Mouse (Mus musculus) liver, adult 2 months (tissue): ENCODE measurements around the gene Dnaja2.

Experiments
- CTCF ChIP-seq: fragments of 200-500 bp; IDR thresholded peaks from 2 replicates; pipeline ENCODE4 v1.5.1; 2011; ENCODE audit warnings: low read depth, low read length, control low read depth
- POLR2A ChIP-seq: fragments of 200-500 bp; IDR thresholded peaks from 2 replicates; pipeline ENCODE4 v1.6.1; 2011; ENCODE audit warnings: low read length, control low read depth; ENCODE audit not compliant: insufficient read depth; ENCODE audit errors: extremely low read depth

GRCm38 (mm10) chr8:85492940-85493931, 61.9 kb downstream of the Dnaja2 start:
- no peak for TF ChIP-seq POLR2A
- 0 out of 2 replicates have a peak, but pooled peaks have one; percentile 3 for TF ChIP-seq CTCF
